Comparison of ENCODE assay signal across 17 mouse cellular contexts in the genomic region with DNA sequence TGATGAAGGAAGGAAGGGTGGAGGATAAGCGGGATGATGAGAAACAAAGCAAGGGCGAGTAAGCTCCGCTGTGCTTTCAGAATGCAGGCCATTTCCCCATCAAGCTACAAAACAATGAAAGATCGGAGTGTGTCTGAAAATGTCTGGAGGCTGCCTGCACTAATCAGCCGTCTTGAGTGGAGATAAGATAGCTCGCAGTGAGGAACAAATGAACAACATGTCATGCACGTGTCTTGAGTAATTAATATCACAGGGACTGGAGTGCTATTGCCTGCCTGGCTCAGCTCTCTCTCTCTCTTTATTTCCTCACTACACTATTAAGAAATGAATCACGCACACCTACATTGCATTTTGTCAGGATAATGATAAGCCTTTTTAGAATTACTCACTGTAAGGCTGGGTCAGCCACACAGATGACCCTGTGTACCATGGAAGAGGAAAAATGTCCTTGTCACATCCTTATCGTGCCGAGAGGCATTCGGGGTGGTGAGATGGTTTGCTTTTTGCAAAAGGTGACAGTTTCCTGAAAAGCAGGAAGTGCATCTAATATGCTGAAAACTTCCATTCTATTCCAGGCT.
DNase-seq lines count a peak whose midpoint lies in the region; ATAC-seq and TF ChIP-seq lines count a peak whose summit lies in the region.
"Had no signal": no experiment of that assay in that cellular context is flagged by ENCODE, and none has a peak within 500 bp of the region (broad histone marks: within the 10 kb centered on the region; RNA-seq: fewer than 3 reads in every experiment).

No protein-coding gene starts in this region.

- no peak overlapping the region for H3K27ac ChIP-seq in heart, embryonic 12.5 days (ENCODE audit: poor library complexity, severe bottlenecking)
- H3K27ac ChIP-seq in lung, embryonic 14.5 days (ENCODE audit: low read depth): no peak overlapping the region
- H3K27ac ChIP-seq in forebrain, postnatal 0 days (ENCODE audit: low read depth, low read length): no peak overlapping the region
- peak overlapping the region; percentile 70 for H3K27ac ChIP-seq in midbrain, embryonic 16.5 days (ENCODE audit: low read length)
- H3K27ac ChIP-seq: embryonic facial prominence, embryonic 13.5 days; layer of hippocampus, adult 2 months; liver, embryonic 14.5 days; neural tube, embryonic 12.5 days had no signal

- H3K4me1 ChIP-seq in heart, embryonic 12.5 days (replicated peaks): peaks cover 6% of the 10 kb centered on the region
- no peaks in the 10 kb centered on the region for H3K4me1 ChIP-seq in lung, embryonic 14.5 days (ENCODE audit: insufficient read depth)
- H3K4me1 ChIP-seq in lung, adult 2 months (ENCODE audit: control insufficient read depth, insufficient read depth, low read length): no peaks in the 10 kb centered on the region
- H3K4me1 ChIP-seq in forebrain, postnatal 0 days (ENCODE audit: insufficient read depth): no peaks in the 10 kb centered on the region
- H3K4me1 ChIP-seq in midbrain, embryonic 16.5 days (ENCODE audit: control insufficient read depth, insufficient read depth, low read length): peaks cover 5% of the 10 kb centered on the region
- H3K4me1 ChIP-seq: embryonic facial prominence, embryonic 13.5 days; neural tube, embryonic 12.5 days had no signal

- no peak overlapping the region for H3K9ac ChIP-seq in heart, embryonic 12.5 days
- no peak overlapping the region for H3K9ac ChIP-seq in lung, embryonic 14.5 days
- peak overlapping the region; percentile 35; the same call in 1 of the 2 replicates for H3K9ac ChIP-seq in forebrain, postnatal 0 days
- H3K9ac ChIP-seq in midbrain, embryonic 16.5 days (ENCODE audit: low read depth, low read length): peak overlapping the region; percentile 40; the same call in 1 of the 2 replicates
- H3K9ac ChIP-seq: embryonic facial prominence, embryonic 13.5 days; liver, embryonic 14.5 days; neural tube, embryonic 12.5 days had no signal

- no peak for TF ChIP-seq CTCF in lung, embryonic 14.5 days (IDR thresholded peaks at IDR 0.05; ENCODE audit: low read depth)
- no peak for TF ChIP-seq CTCF in lung, adult 2 months (IDR thresholded peaks at IDR 0.05; ENCODE audit: insufficient read depth, low read length)
- no peak for TF ChIP-seq CTCF in forebrain, postnatal 0 days (IDR thresholded peaks at IDR 0.05; ENCODE audit: low read depth)

- peak overlapping the region; percentile 44 for H3K4me2 ChIP-seq in heart, embryonic 12.5 days
- H3K4me2 ChIP-seq in lung, embryonic 14.5 days: no peak overlapping the region
- no peak overlapping the region for H3K4me2 ChIP-seq in forebrain, postnatal 0 days (ENCODE audit: low read depth)
- peak overlapping the region; percentile 26 for H3K4me2 ChIP-seq in midbrain, embryonic 16.5 days (ENCODE audit: low read length)
- H3K4me2 ChIP-seq: embryonic facial prominence, embryonic 13.5 days; neural tube, embryonic 12.5 days had no signal

- no peak for DNase-seq in heart, postnatal 25 days (ENCODE audit: low spot score)
- DNase-seq in lung, embryonic 14.5 days: peak; percentile 13
- no peak for DNase-seq in lung, adult 2 months
- peak; percentile 8 for DNase-seq in forebrain, postnatal 0 days
- no peak for DNase-seq in kidney, postnatal 14 days
- DNase-seq: adrenal gland, postnatal 14 days; cerebellum, postnatal 36 days; gastrocnemius, postnatal 36 days; kidney, adult 18-20 months; thymus, adult 18-20 months had no signal

- H3K9me3 ChIP-seq in heart, embryonic 12.5 days (replicated peaks): no peaks in the 10 kb centered on the region
- H3K9me3 ChIP-seq in lung, embryonic 14.5 days (ENCODE audit: low read depth, low read length): no peaks in the 10 kb centered on the region
- no peaks in the 10 kb centered on the region for H3K9me3 ChIP-seq in forebrain, postnatal 0 days (ENCODE audit: low read length)
- no peaks in the 10 kb centered on the region for H3K9me3 ChIP-seq in midbrain, embryonic 16.5 days (replicated peaks; ENCODE audit: control insufficient read depth, low read length, poor library complexity, severe bottlenecking)
- H3K9me3 ChIP-seq: embryonic facial prominence, embryonic 13.5 days; neural tube, embryonic 12.5 days had no signal

- no peaks in the 10 kb centered on the region for H3K36me3 ChIP-seq in heart, embryonic 12.5 days
- no peaks in the 10 kb centered on the region for H3K36me3 ChIP-seq in lung, embryonic 14.5 days (ENCODE audit: insufficient read depth)
- no peaks in the 10 kb centered on the region for H3K36me3 ChIP-seq in forebrain, postnatal 0 days (ENCODE audit: insufficient read depth)
- no peaks in the 10 kb centered on the region for H3K36me3 ChIP-seq in midbrain, embryonic 16.5 days (ENCODE audit: control insufficient read depth, insufficient read depth, low read length)
- H3K36me3 ChIP-seq: embryonic facial prominence, embryonic 13.5 days; neural tube, embryonic 12.5 days had no signal

- no peak overlapping the region for H3K4me3 ChIP-seq in heart, embryonic 12.5 days
- H3K4me3 ChIP-seq in lung, embryonic 14.5 days (ENCODE audit: low read depth, low read length): no peak overlapping the region
- H3K4me3 ChIP-seq in lung, adult 2 months (replicated peaks; ENCODE audit: extremely low read depth, low read depth, low read length): no peak overlapping the region
- no peak overlapping the region for H3K4me3 ChIP-seq in forebrain, postnatal 0 days (ENCODE audit: low read depth, low read length)
- H3K4me3 ChIP-seq in midbrain, embryonic 16.5 days (ENCODE audit: low read depth, low read length): no peak overlapping the region
- H3K4me3 ChIP-seq: embryonic facial prominence, embryonic 13.5 days; layer of hippocampus, adult 2 months; neural tube, embryonic 12.5 days had no signal

- no peaks in the 10 kb centered on the region for H3K27me3 ChIP-seq in heart, embryonic 12.5 days (replicated peaks)
- no peaks in the 10 kb centered on the region for H3K27me3 ChIP-seq in lung, embryonic 14.5 days (ENCODE audit: insufficient read depth, low read length)
- no peaks in the 10 kb centered on the region for H3K27me3 ChIP-seq in forebrain, postnatal 0 days (ENCODE audit: insufficient read depth, low read length)
- H3K27me3 ChIP-seq in midbrain, embryonic 16.5 days (ENCODE audit: control insufficient read depth, insufficient read depth, low read depth, low read length): no peaks in the 10 kb centered on the region
- H3K27me3 ChIP-seq: embryonic facial prominence, embryonic 13.5 days; neural tube, embryonic 12.5 days had no signal

- WGBS in heart, embryonic 12.5 days: 25% methylated on average over 11 of the region's 11 CpGs
- 35% methylated on average over 11 of the region's 11 CpGs for WGBS in lung, embryonic 14.5 days
- 25% methylated on average over 11 of the region's 11 CpGs for WGBS in lung, adult 2 months
- WGBS in forebrain, postnatal 0 days: 55% methylated on average over 11 of the region's 11 CpGs
- WGBS in midbrain, embryonic 16.5 days: 46% methylated on average over 11 of the region's 11 CpGs

- TF ChIP-seq POLR2A in lung, adult 2 months (IDR thresholded peaks at IDR 0.05; ENCODE audit: borderline replicate concordance, extremely low read depth, low read depth, low read length): no peak

- intact Hi-C loops in heart, postnatal 25 days (cut with DNase I): no loop called here

- no peak for ATAC-seq in heart, embryonic 12.5 days (ENCODE audit: insufficient number of reproducible peaks, low FRiP score)
- ATAC-seq in lung, embryonic 14.5 days (ENCODE audit: insufficient read depth): no peak
- peak; percentile 71 for ATAC-seq in forebrain, postnatal 0 days
- peak; percentile 91 for ATAC-seq in midbrain, embryonic 16.5 days
- no peak for ATAC-seq in inflammation-experienced regulatory T-cells, adult 6 months

Comparison
In these comparisons a context has a peak if more than half of its experiments do, and no peak if none do; other contexts are left out.
1. DNase-seq: peak in lung, embryonic 14.5 days (single experiment) and forebrain, postnatal 0 days (single experiment); none in heart, postnatal 25 days (single experiment), lung, adult 2 months (single experiment) and kidney, postnatal 14 days (single experiment).
2. ATAC-seq: peak in forebrain, postnatal 0 days (single experiment) and midbrain, embryonic 16.5 days (single experiment); none in heart, embryonic 12.5 days (single experiment), lung, embryonic 14.5 days (single experiment) and inflammation-experienced regulatory T-cells, adult 6 months (single experiment).
3. H3K4me2 ChIP-seq: peak in heart, embryonic 12.5 days (single experiment) and midbrain, embryonic 16.5 days (single experiment); none in lung, embryonic 14.5 days (single experiment) and forebrain, postnatal 0 days (single experiment).
4. H3K9ac ChIP-seq: peak in forebrain, postnatal 0 days (single experiment) and midbrain, embryonic 16.5 days (single experiment); none in heart, embryonic 12.5 days (single experiment) and lung, embryonic 14.5 days (single experiment).